Mouse (Mus musculus) urinary bladder, postnatal 4 days (tissue): ENCODE data around the gene Spo11.

Experiments used
- DNase-seq, 2 experiments: peaks; one replicate each; pipeline ENCODE4 v3.0.0; 2021 to 2022; ENCODE audit warnings: low spot score in 2 of 2

The Spo11 gene

DNA sequence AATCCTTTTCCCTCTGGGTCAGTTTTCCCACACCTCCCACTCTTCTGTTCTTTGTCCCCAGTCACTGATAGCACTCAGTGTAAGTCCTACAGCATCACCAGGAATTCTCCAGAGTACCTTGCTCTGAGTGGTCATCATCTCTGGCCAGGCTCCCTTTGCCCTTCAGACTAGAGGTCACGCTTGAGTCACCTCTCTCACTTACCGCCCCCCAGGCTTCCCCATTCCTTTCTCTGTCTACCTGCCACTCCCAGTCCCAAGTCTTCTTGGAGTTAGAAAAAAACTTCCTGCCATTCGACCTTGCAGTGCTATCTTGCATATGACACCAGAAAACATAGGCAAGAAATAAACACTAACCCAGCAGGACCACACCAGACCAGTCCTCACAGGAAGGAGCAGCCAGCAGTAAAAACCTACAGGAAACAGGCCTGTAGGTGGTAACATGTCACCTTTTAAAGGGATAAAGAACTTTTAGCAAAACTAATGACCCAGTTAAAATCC is 32.8 kb downstream of the Spo11 start:
- DNase-seq = no peak

DNA sequence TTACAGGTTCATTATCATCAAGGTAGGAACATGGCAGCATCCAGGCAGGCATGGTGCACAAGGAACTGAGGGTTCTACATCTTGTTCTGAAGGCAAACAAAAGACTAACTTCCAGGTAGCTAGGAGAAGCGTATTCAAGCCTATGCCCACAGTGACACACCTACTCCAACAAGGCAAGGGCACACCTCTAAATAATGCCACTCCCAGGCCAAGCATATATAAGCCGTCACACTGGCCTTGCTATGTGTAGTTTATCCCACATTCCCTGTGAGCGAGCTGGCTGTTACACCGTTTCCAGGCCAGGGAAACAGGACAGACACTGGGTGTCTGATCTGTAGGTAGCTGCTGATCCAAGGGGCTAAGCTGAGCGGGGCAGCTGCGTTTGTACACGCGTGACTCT is 33.9 kb downstream of the Spo11 start:
- DNase-seq = no peak

GRCm38 (mm10) chr2:173014741-173015287 is 37.3 kb downstream of the Spo11 start:
- no peak for DNase-seq

- DNase-seq = no peak
Measured at GRCm38 (mm10) chr2:173017940-173018339, 40.4 kb downstream of the Spo11 start.

DNA sequence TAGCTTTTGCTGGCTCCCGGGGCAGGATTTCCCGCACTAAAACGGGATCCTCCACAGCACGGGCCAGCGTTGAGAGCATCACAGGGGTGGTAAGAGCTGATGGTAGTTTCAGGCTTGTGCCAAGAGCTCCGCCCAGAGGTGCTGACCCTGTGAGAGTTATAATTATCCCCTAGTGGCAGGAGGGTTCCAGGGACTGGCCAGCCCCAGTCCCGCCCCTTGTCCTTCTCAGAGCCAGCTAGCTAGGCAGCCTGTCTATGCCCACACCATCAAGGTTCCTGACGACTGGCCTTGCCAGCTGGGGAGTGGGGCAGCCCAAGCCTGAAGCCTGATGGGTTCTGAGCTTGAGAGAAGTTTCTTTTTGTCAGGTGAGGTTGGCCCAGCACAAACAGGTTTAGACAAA is 41.1 kb downstream of the Spo11 start:
- no peak for DNase-seq

DNA sequence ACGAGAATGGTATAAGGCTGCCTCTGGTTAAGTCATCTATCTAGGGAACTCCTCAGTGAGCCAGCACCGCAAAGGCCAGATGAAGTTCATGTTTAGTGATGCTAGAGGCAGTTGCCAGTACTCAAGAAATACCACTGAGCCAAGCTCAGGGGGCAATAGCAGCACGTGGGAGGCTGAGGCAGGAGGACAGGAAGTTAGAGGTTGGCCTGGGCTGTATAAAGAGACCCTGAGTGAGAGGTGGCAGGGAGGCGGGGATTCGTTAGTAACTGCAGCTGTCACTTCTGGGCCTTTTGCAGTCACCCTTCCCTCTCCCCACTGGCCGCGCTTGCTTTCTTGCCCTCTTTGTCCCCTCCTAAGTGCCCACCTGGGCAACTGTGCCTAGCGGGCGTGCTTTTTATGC is 41.8 kb downstream of the Spo11 start:
- DNase-seq = no peak

DNA sequence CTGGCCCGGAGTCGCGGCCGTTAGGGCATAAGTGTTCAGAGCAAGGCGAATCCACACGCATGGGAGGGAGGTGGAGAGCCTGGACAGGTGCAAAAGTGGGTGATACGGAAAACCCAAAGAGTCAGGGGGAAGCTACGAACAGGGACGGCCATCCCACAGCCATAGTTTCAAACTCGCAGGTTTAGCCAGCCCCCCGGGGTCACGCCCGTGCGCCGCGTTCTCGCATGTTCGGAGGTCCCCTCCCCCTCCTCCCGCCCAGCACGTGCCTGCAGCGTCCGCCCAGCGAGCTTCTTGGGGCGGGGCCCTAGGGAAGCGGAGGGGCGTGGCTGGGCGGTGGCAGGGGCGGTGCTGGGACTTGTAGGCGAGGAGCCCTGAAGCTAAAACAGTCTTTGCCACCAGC is 42.3 kb downstream of the Spo11 start:
- DNase-seq = peak; percentile 82 to 93

DNA sequence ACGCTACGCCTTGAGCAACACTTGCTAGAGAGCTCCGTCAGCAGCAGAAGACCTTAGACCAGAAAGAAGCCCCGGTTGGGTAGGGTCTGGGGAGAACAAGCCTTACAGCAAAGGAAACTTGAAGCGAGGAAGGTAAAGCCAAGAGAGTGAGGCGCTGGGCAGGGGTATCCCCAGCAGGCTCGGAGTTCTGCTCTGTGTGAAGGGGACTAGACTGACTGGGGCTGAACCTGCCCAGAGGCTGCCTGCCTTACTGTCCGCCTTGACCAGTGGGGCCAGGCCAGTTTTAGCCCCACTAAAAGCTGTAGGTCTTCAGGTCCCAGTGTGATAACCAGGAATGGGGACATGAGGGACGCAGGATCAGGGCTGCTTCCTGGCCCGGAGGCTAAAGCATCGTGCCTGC is 42.9 kb downstream of the Spo11 start, which contains the start of gene Rbm38:
Gene Rbm38, plus strand, starts transcription at position 69 of the 400 bp plus-strand sequence.
- no peak for DNase-seq

DNA sequence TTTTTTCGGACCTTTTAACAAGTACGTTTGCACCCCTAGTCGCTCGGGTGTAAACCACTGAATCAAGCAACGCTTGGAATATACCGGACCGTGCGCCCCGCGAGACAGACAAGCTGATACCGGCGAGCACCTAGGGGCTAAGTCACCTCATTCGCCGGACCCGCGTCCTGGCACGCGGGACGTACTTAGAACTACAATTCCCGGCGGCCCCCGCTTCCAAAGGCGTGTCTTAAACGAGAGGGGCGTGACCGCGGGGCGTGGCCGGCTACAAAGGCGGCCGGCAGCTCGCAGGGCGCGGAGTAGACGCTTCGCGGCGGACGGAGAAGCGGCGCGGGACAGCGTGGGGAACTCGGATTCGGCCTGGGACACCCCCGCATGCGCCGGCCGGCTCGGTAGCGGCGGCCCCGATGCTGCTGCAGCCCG is 44.1 kb downstream of the Spo11 start:
- peak; percentile 86 to 93 for DNase-seq

DNA sequence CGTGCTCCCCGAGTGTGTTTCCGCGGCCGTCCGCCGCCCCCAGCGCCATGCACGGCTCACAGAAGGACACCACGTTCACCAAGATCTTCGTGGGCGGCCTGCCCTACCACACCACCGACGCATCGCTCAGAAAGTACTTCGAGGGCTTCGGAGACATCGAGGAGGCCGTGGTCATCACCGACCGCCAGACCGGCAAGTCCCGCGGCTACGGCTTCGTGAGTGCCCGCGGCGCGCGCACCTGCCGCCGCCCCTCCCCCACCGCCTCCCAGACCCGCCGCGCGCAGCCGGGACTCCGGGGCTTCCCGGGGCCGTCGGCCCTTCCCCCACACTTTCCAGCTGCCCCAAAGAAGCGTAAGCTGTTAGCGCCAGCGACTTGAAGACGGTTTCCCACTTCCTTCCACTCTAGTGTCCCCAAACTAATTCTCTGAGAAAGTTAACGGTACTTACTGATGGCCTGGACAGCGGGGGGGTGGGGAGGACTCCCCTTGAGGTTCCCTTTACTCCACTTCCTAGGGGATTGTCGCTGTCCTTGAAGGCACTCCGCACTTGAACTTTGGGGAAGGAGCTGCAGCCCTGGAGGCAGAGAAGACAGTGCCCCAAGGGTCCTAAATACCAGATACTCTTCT is 44.7 kb downstream of the Spo11 start:
- no peak for DNase-seq

DNA sequence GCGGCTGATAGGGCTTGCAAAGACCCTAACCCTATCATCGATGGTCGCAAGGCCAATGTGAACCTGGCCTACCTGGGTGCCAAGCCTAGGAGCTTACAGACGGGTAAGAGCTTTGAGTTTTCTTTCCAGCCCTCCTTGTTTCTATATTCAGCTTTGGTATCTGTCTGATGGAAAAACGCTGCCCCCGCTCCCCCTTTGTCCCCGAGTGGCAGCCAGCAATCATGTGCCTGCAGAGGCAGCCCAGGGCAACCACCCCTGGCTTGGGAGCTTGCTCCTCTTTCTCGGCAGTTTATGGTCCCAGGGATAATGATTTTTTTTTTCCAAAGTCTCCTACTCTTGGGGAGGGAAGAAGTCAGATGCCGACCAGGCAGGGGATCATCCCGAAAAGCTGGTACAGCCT is 45.3 kb downstream of the Spo11 start:
- no peak for DNase-seq

DNA sequence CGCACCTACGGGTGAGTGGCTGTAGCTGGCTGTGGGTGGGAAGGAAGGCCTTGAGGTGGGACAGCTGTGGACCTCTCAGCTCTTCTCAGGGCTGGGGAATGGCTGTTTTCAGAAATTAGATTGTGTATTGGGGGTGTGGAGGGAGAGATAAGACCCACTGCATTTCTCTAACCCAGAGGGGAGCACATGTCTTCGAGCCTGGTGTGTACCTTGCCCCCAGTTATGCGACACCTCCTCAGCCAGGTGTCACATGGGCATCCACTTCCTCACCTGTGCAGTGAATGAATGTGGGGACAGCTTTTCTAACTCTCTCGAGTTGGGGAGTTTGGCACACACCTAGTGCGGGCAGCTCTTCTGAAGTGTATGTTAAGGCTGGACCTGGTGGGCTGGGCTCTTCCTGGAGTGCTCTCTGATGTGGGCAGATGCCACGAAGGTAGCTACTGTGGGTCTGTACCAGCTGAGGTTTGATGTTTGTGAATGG is 45.9 kb downstream of the Spo11 start:
- DNase-seq = no peak

DNA sequence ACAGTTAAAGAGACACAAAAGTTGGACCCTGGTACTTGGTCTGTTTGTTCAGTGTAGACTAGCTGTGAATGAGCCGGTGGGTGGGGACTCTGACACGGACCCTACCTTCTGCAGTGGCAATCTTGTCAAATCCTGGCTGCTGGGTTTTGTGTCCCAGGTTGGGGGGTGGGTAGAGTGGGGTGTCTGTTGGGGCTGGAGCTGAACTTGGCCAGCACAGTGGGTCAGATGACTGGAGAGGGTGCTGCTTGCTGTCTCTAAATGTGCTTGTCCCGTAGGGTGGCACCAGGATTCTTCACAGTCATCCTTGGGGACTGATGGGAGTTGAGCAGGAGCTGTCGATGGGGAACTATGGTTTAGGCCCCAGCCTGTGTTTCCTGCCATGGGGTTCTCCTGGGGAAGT is 46.5 kb downstream of the Spo11 start:
- DNase-seq = no peak

DNA sequence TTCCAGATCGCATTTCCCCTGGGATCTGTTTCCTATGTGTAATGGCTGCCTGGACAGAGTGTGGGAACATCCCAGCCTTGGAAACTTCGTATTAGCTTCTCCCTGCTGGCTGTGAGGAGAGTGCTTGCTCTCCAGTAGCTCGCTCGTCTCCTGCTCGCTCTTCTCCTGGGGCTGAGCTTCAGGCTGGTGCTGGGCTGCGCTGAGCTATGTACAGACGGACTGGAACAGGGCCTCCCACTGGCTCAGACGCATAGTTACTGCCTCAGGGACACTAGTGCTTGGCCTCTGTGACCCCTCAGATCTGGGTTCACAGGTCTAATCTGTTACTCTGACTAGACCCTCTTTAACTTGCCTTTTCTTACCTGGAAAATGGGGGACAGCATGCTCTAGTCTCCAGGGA is 46.9 kb downstream of the Spo11 start:
- DNase-seq = no peak

DNA sequence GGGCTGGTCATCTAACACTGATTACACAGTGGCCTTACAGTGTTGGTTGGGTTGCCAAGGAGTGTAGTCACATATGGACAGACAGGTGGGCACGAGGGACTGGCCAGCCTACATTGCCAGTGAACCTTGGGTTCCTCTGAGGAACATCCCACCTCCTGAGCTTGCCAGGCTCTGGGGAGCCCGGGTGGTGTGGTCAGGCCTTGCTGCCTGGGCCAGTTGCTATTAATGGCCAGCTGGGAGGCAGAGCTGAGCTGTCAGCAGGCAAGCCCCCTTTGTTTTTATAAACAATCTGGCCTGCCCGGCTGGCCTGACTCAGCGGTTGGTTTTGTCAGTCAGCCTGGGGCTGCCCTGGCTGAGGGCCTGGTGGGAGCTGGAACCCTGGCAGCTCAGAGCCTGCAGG is 47.4 kb downstream of the Spo11 start:
- DNase-seq = no peak

GRCm38 (mm10) chr2:173026286-173026685 is 48.8 kb downstream of the Spo11 start:
- no peak for DNase-seq

GRCm38 (mm10) chr2:173026688-173027131 is 49.2 kb downstream of the Spo11 start:
- no peak for DNase-seq

DNA sequence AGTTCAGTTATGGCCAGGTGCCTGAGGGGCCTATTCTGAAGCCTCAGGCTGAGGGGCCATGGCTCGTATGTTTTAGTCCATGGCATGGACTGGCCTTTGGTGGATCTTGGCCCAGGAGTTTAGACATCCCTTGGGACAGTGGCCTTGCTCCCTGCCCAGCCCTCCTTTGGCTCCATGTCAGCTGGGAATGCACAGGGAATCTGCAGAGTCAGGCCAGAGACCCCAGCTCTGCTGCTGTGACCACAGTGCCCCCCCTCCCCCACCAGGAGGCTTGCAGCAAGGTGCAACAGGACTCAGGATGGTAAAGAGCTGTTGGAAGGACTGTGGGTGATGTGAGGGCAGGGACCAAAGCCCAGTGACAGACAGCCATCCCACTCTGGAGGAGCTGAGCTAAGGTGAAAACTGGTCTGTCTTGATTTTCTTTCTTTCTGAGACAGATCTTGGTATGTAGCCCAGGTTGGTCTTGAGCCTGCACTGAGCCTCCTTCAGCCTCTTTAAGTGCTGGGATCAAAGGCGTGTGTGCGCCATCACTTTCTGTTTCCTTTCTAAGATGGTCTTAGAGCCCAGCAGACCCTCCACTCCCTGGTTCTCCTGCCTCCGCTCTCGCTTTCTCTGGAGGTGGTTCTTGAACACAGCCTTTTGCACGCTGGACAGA is 49.8 kb downstream of the Spo11 start:
- DNase-seq = no peak

DNA sequence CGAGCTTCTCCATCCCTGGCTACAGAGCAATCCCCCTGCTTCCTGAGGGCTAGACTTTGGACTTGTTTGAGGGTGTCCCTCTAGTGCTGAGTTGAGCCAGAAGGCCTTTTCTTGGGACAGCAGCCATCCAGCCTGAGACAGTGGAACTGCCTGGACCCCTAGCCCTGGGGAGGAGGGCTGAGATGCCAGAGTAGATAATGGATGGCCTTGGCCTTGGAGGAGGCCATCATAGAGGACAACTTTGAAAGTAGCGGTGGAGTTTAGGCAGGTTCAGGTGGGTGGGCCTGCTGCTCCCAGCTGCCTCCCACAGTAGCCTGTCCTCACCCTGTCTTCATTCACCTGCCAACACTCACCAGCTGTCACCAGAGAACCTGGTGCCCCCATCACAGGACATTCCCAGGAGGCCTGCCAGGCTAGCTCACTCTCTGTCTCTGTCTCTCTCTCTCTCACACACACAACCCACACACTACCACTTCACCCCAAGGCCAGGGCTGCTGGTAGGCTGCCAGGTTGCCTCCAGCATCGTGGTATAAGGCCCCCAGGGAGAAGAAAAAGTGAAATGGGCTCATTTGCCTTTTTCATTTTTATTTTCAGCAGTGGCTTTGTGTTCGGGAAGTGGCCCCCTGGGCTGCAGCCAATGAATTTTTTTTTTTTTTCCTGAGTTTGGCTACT is 50.5 kb downstream of the Spo11 start:
- DNase-seq = no peak

- DNase-seq = no peak
Measured at GRCm38 (mm10) chr2:173028508-173029031, 51.1 kb downstream of the Spo11 start.

- no peak for DNase-seq
Measured at GRCm38 (mm10) chr2:173030591-173031338, 53.3 kb downstream of the Spo11 start.
